Mouse (Mus musculus) kidney, adult 18-20 months (tissue): ENCODE results near the gene Cdr2.
"Not testable (repeated sequence)": the region's sequence is repeated elsewhere in the genome, so short reads cannot be mapped to it uniquely, and the experiment has no call there.

ENCODE experiments used
- DNase-seq: peaks from one replicate; pipeline ENCODE4 v3.0.0; 2021

Cdr2 gene

GRCm38 (mm10) chr7:120970112-120970511 is 12.0 kb downstream of the Cdr2 start:
- no peak for DNase-seq

- no peak for DNase-seq
Measured at GRCm38 (mm10) chr7:120969221-120969620, 12.9 kb downstream of the Cdr2 start.

GRCm38 (mm10) chr7:120963126-120963525 is 19.0 kb downstream of the Cdr2 start:
- no peak for DNase-seq

GRCm38 (mm10) chr7:120961893-120962292 is 20.2 kb downstream of the Cdr2 start:
- peak; percentile 70 for DNase-seq

- no peak for DNase-seq
Measured at GRCm38 (mm10) chr7:120960601-120961000, 21.5 kb downstream of the Cdr2 start.

- DNase-seq, result no peak
Measured at GRCm38 (mm10) chr7:120960116-120960515, 22.0 kb downstream of the Cdr2 start.

- not testable (repeated sequence) for DNase-seq
Measured at GRCm38 (mm10) chr7:120953591-120953990, 28.5 kb downstream of the Cdr2 start.

GRCm38 (mm10) chr7:120943936-120944509 is 38.1 kb downstream of the Cdr2 start:
- DNase-seq, result no peak

GRCm38 (mm10) chr7:120942506-120942905 is 39.6 kb downstream of the Cdr2 start:
- DNase-seq, result peak; percentile 43

- DNase-seq, result peak; percentile 29
Measured at GRCm38 (mm10) chr7:120941214-120941613, 40.9 kb downstream of the Cdr2 start.

GRCm38 (mm10) chr7:120940343-120940742 is 41.8 kb downstream of the Cdr2 start:
- peak; percentile 86 for DNase-seq

GRCm38 (mm10) chr7:120938206-120938605 is 43.9 kb downstream of the Cdr2 start:
- DNase-seq, result peak; percentile 56

- DNase-seq, result no peak
Measured at GRCm38 (mm10) chr7:120936522-120936921, 45.6 kb downstream of the Cdr2 start.

GRCm38 (mm10) chr7:120934716-120935115 is 47.4 kb downstream of the Cdr2 start:
- DNase-seq, result peak; percentile 61

GRCm38 (mm10) chr7:120933680-120934195 is 48.4 kb downstream of the Cdr2 start:
- no peak for DNase-seq

GRCm38 (mm10) chr7:120933110-120933509 is 49.0 kb downstream of the Cdr2 start:
- DNase-seq, result no peak

- DNase-seq, result peak; percentile 68
Measured at GRCm38 (mm10) chr7:120918526-120918962, 63.6 kb downstream of the Cdr2 start.

- peak; percentile 100 for DNase-seq
Measured at GRCm38 (mm10) chr7:120917592-120918461, 64.3 kb downstream of the Cdr2 start, which contains the start of gene Polr3e. Polr3e (plus strand) TSS chr7:120917744.

- DNase-seq, result no peak
Measured at GRCm38 (mm10) chr7:120917279-120917591, 64.9 kb downstream of the Cdr2 start.

GRCm38 (mm10) chr7:120916262-120916875 is 65.7 kb downstream of the Cdr2 start:
- DNase-seq, result no peak

GRCm38 (mm10) chr7:120913332-120913731 is 68.8 kb downstream of the Cdr2 start:
- no peak for DNase-seq

GRCm38 (mm10) chr7:120911268-120911667 is 70.8 kb downstream of the Cdr2 start:
- DNase-seq, result not testable (repeated sequence)

GRCm38 (mm10) chr7:120910172-120910571 is 71.9 kb downstream of the Cdr2 start:
- DNase-seq, result not testable (repeated sequence)
